Mouse (Mus musculus) liver, embryonic 13.5 days (tissue): ENCODE measurements around the gene Eif3c. TPM values are rescaled to one million over a fixed set of nuclear protein-coding genes. Genes with fewer than 3 reads are reported as not detected.

Experiments
- ATAC-seq: fragments of 200-750 bp; cut with Nextera tagmentation; 2 replicates; pipeline ENCODE4 v1.8.0; 2017; ENCODE audit warnings: low read depth, mild to moderate bottlenecking, moderate number of reproducible peaks, moderate library complexity
- DNase-seq: peaks from one replicate; pipeline ENCODE4 v3.0.0; 2022
- H3K27ac ChIP-seq: fragments of 300-500 bp; sonication (generic); 2 replicates; pipeline ENCODE4 v1.5.1; 2015; ENCODE audit warnings: moderate library complexity, mild to moderate bottlenecking, inconsistent platforms
- H3K27me3 ChIP-seq: fragments of 300-500 bp; sonication (generic); 2 replicates; pipeline ENCODE4 v1.6.1; 2015; ENCODE audit warnings: mild to moderate bottlenecking, inconsistent platforms
- H3K36me3 ChIP-seq: fragments of 300-500 bp; sonication (generic); 2 replicates; pipeline ENCODE4 v1.6.1; 2015; ENCODE audit warnings: mild to moderate bottlenecking, inconsistent platforms
- H3K4me1 ChIP-seq: fragments of 300-500 bp; sonication (generic); replicated peaks from 2 replicates; pipeline ENCODE4 v1.6.1; 2015; ENCODE audit warnings: inconsistent platforms
- H3K4me2 ChIP-seq: fragments of 300-500 bp; sonication (generic); 2 replicates; pipeline ENCODE4 v1.6.1; 2015; ENCODE audit warnings: inconsistent platforms, mild to moderate bottlenecking, moderate library complexity
- H3K4me3 ChIP-seq: fragments of 300-500 bp; sonication (generic); replicated peaks from 2 replicates; pipeline ENCODE4 v1.5.1; 2015; ENCODE audit warnings: mild to moderate bottlenecking, inconsistent platforms
- H3K9ac ChIP-seq: fragments of 300-500 bp; sonication (generic); 2 replicates; pipeline ENCODE4 v1.6.1; 2015; ENCODE audit warnings: mild to moderate bottlenecking, inconsistent platforms
- H3K9me3 ChIP-seq: fragments of 300-500 bp; sonication (generic); replicated peaks from 2 replicates; pipeline ENCODE4 v1.6.1; 2016; ENCODE audit warnings: inconsistent platforms
- WGBS: fragments of 180-500 bp; shearing (Covaris S2); methylation state at CpG from one replicate; pipeline ENCODE4 v1.1.7; 2015; ENCODE audit not compliant: insufficient replicate concordance; 5-methylcytosine and 5-hydroxymethylcytosine counted together
- polyA plus RNA-seq: library from polyadenylated mRNA; unstranded; fragments of >200 nt; fragmentation: Nextera tagmentation; extraction: Ambion mirVana; gene quantifications from 2 replicates; pipeline ENCODE4 v1.2.1, GENCODE M21; 2015

The Eif3c gene
- polyA plus RNA-seq: 138 and 141 TPM in 2 replicates

DNA sequence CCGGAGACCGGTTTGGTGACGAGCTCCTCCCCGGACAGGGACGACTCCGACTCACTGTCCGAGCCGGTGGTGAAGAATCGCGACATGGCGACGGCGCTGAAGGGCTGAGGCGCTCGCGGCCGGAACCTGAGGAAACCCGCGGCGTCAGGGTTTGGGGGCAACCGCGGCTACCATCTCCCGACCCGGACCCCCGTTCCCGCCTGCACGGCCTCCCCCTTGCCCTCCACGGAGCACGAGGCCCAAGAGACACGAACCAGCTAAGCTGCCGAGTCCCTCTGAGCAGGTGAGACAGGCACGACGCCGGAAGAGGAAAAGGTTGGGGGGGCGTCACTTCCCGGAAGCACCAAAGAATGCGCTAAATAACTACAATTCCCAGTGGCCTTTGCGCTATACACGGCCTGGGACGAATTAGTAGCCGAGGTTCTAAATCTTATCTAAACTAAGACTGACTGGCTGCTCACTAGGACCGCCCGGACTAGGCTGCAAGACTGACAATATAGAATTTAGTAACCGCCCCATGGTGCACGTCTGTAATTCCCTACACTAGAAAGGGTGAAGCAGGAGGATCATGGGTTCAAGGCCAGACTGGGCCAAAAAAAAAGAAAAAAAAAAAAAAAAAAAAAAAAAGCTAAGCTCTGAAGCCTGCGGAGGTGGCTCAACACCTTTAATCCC lies at the start of gene Eif3c:
Gene Eif3c, minus strand, starts transcription at position 318 of the 672 bp plus-strand sequence.
- Histone ChIP-seq H3K4me3 (peak within 1 kb of the TSS; percentile 87), H3K27me3 (no peaks in the 10 kb centered on the region), H3K9me3 (peaks cover 3% of the 10 kb centered on the region; the same call in 1 of the 2 replicates), H3K27ac (peak within 1 kb of the TSS; percentile 72), H3K36me3 (peaks cover 36% of the 10 kb centered on the region), H3K4me2 (peak within 1 kb of the TSS; percentile 79), H3K4me1 (peaks cover 20% of the 10 kb centered on the region), H3K9ac (peak within 1 kb of the TSS; percentile 89)
- ATAC-seq: peak; percentile 97
- WGBS: under 1% methylated on average over 46 of the region's 46 CpGs
- DNase-seq: peak; percentile 84

- Histone ChIP-seq H3K4me1 (peaks cover 6% of the 10 kb centered on the region), H3K9ac (no peak overlapping the region), H3K4me2 (no peak overlapping the region), H3K36me3 (no peaks in the 10 kb centered on the region), H3K27me3 (no peaks in the 10 kb centered on the region), H3K4me3 (no peak overlapping the region), H3K27ac (no peak overlapping the region), H3K9me3 (no peaks in the 10 kb centered on the region)
- WGBS: 75% methylated on average over 3 of the region's 3 CpGs
- no peak for ATAC-seq
- no peak for DNase-seq
Measured at GRCm38 (mm10) chr7:126612736-126613135, 46.5 kb upstream of the Eif3c start.

- no peaks in the 10 kb centered on the region for H3K36me3 ChIP-seq
- DNase-seq (no peak), ATAC-seq (no peak)
- H3K4me1 ChIP-seq: peaks cover 9% of the 10 kb centered on the region
- H3K4me3 ChIP-seq: no peak overlapping the region
- H3K4me2 ChIP-seq: no peak overlapping the region
- H3K9me3 ChIP-seq: no peaks in the 10 kb centered on the region
- 67% methylated on average over 5 of the region's 5 CpGs for WGBS
- no peak overlapping the region for H3K9ac ChIP-seq
- no peaks in the 10 kb centered on the region for H3K27me3 ChIP-seq
- no peak overlapping the region for H3K27ac ChIP-seq
Measured at GRCm38 (mm10) chr7:126607796-126608195, 41.6 kb upstream of the Eif3c start.

DNA sequence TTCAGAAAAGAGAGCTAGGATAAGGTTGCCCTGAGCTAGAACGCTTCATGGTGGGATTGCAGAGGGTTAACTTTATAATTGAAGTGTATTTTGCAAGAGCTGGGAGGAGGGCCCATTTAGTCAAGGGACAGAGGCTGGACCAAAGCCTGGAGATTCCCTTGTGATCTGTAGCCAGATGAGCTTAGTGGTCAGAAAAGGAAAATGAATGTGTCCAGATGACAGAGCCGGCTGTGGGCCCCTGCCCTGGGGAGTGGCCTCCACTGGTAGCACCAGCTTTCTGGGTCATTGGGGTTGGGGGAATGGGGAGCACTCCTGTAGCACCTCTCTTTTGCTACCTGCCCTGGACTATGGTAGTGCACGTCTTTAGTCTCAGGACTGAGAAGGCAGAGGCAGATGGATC lies 40.9 kb upstream of the Eif3c start:
- WGBS: 63% methylated on average over 3 of the region's 3 CpGs
- H3K9ac ChIP-seq: no peak overlapping the region
- H3K27me3 ChIP-seq: no peaks in the 10 kb centered on the region
- H3K9me3 ChIP-seq: no peaks in the 10 kb centered on the region
- H3K4me3 ChIP-seq: no peak overlapping the region
- no peak overlapping the region for H3K4me2 ChIP-seq
- peaks cover 12% of the 10 kb centered on the region for H3K4me1 ChIP-seq
- H3K27ac ChIP-seq: no peak overlapping the region
- no peaks in the 10 kb centered on the region for H3K36me3 ChIP-seq
- ATAC-seq (no peak), DNase-seq (no peak)

DNA sequence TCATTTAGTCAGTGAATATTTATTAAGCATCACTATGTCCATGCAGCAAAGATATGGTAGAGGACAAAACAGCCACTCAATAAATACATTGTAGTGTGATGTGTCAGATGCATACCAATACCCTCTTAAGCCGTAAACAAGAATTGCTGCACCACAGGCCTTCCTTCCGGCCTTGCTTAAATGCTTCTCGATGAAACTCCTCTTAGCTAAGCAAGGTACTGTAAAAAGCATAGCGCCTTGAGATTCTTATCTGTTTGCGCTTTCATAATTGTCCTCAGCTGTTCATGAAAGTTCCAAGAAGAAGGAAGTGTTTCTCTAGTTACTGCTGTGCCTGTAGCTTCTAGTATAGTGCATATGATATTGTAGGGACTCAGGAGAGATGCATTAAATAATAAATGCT lies 40.4 kb upstream of the Eif3c start:
- H3K4me1 ChIP-seq: peaks cover 14% of the 10 kb centered on the region
- no peaks in the 10 kb centered on the region for H3K36me3 ChIP-seq
- WGBS: 60% methylated on average over 5 of the region's 5 CpGs
- H3K9ac ChIP-seq: no peak overlapping the region
- H3K4me2 ChIP-seq: no peak overlapping the region
- ATAC-seq (no peak), DNase-seq (no peak)
- H3K27ac ChIP-seq: no peak overlapping the region
- no peaks in the 10 kb centered on the region for H3K27me3 ChIP-seq
- no peak overlapping the region for H3K4me3 ChIP-seq
- H3K9me3 ChIP-seq: no peaks in the 10 kb centered on the region

- Histone ChIP-seq H3K4me1 (0 out of 2 replicates have a peak, but pooled peaks cover 8% of the 10 kb centered on the region), H3K27me3 (no peaks in the 10 kb centered on the region), H3K36me3 (no peaks in the 10 kb centered on the region), H3K4me2 (no peak overlapping the region), H3K27ac (no peak overlapping the region), H3K9me3 (no peaks in the 10 kb centered on the region), H3K9ac (no peak overlapping the region), H3K4me3 (no peak overlapping the region)
- ATAC-seq (no peak), DNase-seq (no peak)
- 54% methylated on average over 3 of the region's 3 CpGs for WGBS
Measured at GRCm38 (mm10) chr7:126602650-126603049, 36.4 kb upstream of the Eif3c start.

DNA sequence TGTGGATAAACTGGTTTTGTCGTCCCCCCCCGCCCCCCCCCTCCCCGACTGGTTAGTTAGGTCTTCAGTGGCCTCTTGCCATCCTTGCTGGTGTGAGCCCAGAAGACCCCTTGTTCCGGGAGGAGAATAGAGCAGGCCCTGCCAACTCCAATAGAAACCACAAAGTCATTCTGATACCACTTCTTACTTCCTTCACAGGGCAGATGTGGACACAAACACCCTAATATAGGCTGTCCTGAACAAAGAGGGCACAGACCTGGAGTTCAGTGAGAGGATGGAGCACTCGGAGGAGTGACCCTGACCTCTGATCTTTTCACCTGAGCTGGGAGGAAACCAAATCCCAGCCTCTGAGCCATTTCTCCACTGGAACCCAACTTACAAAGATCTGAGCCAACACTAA lies 35.7 kb upstream of the Eif3c start:
- Histone ChIP-seq H3K4me1 (0 out of 2 replicates have a peak, but pooled peaks cover 5% of the 10 kb centered on the region), H3K4me3 (no peak overlapping the region), H3K27me3 (no peaks in the 10 kb centered on the region), H3K4me2 (no peak overlapping the region), H3K27ac (no peak overlapping the region), H3K9ac (no peak overlapping the region), H3K36me3 (no peaks in the 10 kb centered on the region), H3K9me3 (no peaks in the 10 kb centered on the region)
- DNase-seq (no peak), ATAC-seq (no peak)
- WGBS: 26% methylated on average over 5 of the region's 5 CpGs

- no peaks in the 10 kb centered on the region for H3K27me3 ChIP-seq
- H3K9ac ChIP-seq: no peak overlapping the region
- 46% methylated on average over 6 of the region's 6 CpGs for WGBS
- DNase-seq (no peak), ATAC-seq (no peak)
- no peak overlapping the region for H3K4me2 ChIP-seq
- H3K36me3 ChIP-seq: no peaks in the 10 kb centered on the region
- H3K27ac ChIP-seq: no peak overlapping the region
- no peaks in the 10 kb centered on the region for H3K9me3 ChIP-seq
- no peak overlapping the region for H3K4me3 ChIP-seq
- H3K4me1 ChIP-seq: 0 out of 2 replicates have a peak, but pooled peaks cover 9% of the 10 kb centered on the region
Measured at GRCm38 (mm10) chr7:126598919-126599318, 32.7 kb upstream of the Eif3c start.

DNA sequence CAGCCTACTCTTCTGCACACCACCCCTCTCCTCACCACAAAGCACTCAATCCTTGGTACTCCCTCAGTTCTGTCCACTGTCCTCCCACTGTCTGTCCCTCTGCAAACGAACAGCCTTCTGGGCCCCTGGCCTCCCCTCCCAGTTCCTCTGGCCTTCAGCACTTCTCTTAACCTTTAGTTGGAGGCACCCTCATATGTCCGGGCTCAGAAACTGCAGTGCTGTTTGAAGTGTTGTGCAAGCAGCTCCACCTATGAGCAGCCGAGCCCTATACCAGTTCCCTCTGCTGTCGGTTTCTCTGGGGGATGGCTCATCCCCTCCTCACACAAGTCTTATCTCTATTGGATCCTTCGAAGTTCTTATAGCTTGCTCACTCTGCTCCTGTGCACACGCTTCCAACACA lies 30.2 kb upstream of the Eif3c start:
- 0 out of 2 replicates have a peak, but pooled peaks cover 4% of the 10 kb centered on the region for H3K4me1 ChIP-seq
- WGBS: 20% methylated on average over 6 of the region's 6 CpGs
- no peak overlapping the region for H3K4me3 ChIP-seq
- DNase-seq (no peak), ATAC-seq (peak; percentile 51; the same call in 1 of the 2 replicates)
- H3K9me3 ChIP-seq: no peaks in the 10 kb centered on the region
- no peak overlapping the region for H3K4me2 ChIP-seq
- H3K36me3 ChIP-seq: no peaks in the 10 kb centered on the region
- H3K9ac ChIP-seq: no peak overlapping the region
- H3K27me3 ChIP-seq: no peaks in the 10 kb centered on the region
- H3K27ac ChIP-seq: no peak overlapping the region

GRCm38 (mm10) chr7:126595890-126596289 lies 29.7 kb upstream of the Eif3c start:
- H3K4me1 ChIP-seq: 0 out of 2 replicates have a peak, but pooled peaks cover 4% of the 10 kb centered on the region
- no peak overlapping the region for H3K9ac ChIP-seq
- no peak overlapping the region for H3K4me2 ChIP-seq
- DNase-seq: no peak
- H3K27me3 ChIP-seq: no peaks in the 10 kb centered on the region
- H3K36me3 ChIP-seq: no peaks in the 10 kb centered on the region
- no peak overlapping the region for H3K27ac ChIP-seq
- H3K9me3 ChIP-seq: no peaks in the 10 kb centered on the region
- no peak for ATAC-seq
- 65% methylated on average over 5 of the region's 5 CpGs for WGBS
- H3K4me3 ChIP-seq: no peak overlapping the region

DNA sequence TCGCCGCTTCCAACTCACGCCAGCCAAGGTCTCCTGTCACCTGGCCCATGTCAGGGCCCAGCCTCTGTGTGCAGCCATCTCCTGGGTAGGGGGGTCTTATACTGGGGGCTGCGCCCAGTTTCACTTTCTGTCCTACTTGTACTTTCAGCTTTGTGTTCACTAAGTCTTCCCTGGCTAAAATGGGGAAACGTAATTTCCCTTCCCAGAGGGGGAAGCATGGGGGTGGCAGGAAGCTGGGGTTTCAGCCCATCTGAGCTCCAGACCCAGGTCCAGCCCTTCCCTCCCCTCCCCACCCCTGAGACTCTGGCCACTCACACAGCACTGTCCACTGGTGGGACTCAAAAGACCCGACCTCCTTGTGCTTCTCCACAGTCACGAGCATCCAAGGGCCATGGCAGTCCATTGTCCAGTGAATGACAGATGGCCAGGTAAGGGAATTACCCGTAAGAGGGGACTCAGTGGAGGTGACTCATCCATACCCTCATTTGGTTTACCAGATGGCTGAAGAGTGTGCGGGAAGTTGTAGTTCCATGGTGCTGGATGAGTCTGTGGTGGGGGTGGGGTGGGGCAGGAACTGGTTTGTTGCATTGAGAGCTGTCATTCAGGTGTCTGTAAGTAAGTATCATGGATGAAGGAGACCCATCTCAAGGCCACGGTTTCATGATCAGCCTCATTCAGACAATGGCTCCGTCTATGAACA lies 28.8 kb upstream of the Eif3c start, which contains the start of gene Il27:
Gene Il27, minus strand, starts transcription at position 80 of the 700 bp plus-strand sequence.
- H3K27me3 ChIP-seq: no peaks in the 10 kb centered on the region
- H3K9ac ChIP-seq: no peak within 1 kb of the TSS
- H3K4me1 ChIP-seq: 0 out of 2 replicates have a peak, but pooled peaks cover 4% of the 10 kb centered on the region
- no peak within 1 kb of the TSS for H3K27ac ChIP-seq
- H3K9me3 ChIP-seq: no peaks in the 10 kb centered on the region
- WGBS: 51% methylated on average over 11 of the region's 11 CpGs
- no peak for ATAC-seq
- H3K36me3 ChIP-seq: no peaks in the 10 kb centered on the region
- no peak within 1 kb of the TSS for H3K4me3 ChIP-seq
- H3K4me2 ChIP-seq: no peak within 1 kb of the TSS
- no peak for DNase-seq
